Mouse (Mus musculus) heart, embryonic 15.5 days (tissue): ENCODE data around the gene Ythdc1. TPM values are rescaled to one million over a fixed set of nuclear protein-coding genes. Genes with fewer than 3 reads are reported as not detected.
"Not testable (repeated sequence)": the region's sequence is repeated elsewhere in the genome, so short reads cannot be mapped to it uniquely, and the experiment has no call there.

Experiments
- ATAC-seq: fragments of 200-750 bp; cut with Nextera tagmentation; replicated peaks from 2 replicates; pipeline ENCODE4 v1.8.0; 2017; ENCODE audit warnings: low read depth, moderate TSS enrichment; ENCODE audit not compliant: insufficient number of reproducible peaks, insufficient read depth, low FRiP score
- H3K27ac ChIP-seq: fragments of 300-500 bp; sonication (generic); 2 replicates; pipeline ENCODE4 v1.5.1; 2015; ENCODE audit warnings: mild to moderate bottlenecking, inconsistent platforms
- H3K27me3 ChIP-seq: fragments of 300-500 bp; sonication (generic); 2 replicates; pipeline ENCODE4 v1.6.1; 2015; ENCODE audit warnings: inconsistent platforms
- H3K36me3 ChIP-seq: fragments of 300-500 bp; sonication (generic); 2 replicates; pipeline ENCODE4 v1.6.1; 2015; ENCODE audit warnings: mild to moderate bottlenecking, inconsistent platforms
- H3K4me1 ChIP-seq: fragments of 300-500 bp; sonication (generic); replicated peaks from 2 replicates; pipeline ENCODE4 v1.6.1; 2015; ENCODE audit warnings: inconsistent platforms
- H3K4me2 ChIP-seq: fragments of 300-500 bp; sonication (generic); 2 replicates; pipeline ENCODE4 v1.6.1; 2015; ENCODE audit warnings: inconsistent platforms, mild to moderate bottlenecking, moderate library complexity
- H3K4me3 ChIP-seq: fragments of 300-500 bp; sonication (generic); 2 replicates; pipeline ENCODE4 v1.5.1; 2015; ENCODE audit warnings: mild to moderate bottlenecking, inconsistent platforms
- H3K9ac ChIP-seq: fragments of 300-500 bp; sonication (generic); 2 replicates; pipeline ENCODE4 v1.6.1; 2015; ENCODE audit warnings: mild to moderate bottlenecking, inconsistent platforms
- H3K9me3 ChIP-seq: fragments of 300-500 bp; sonication (generic); replicated peaks from 2 replicates; pipeline ENCODE4 v1.6.1; 2016; ENCODE audit warnings: inconsistent platforms
- WGBS: fragments of 180-500 bp; shearing (Covaris S2); methylation state at CpG from one replicate; pipeline ENCODE4 v1.1.7; 2015; ENCODE audit warnings: mixed read lengths; 5-methylcytosine and 5-hydroxymethylcytosine counted together
- polyA plus RNA-seq: library from polyadenylated mRNA; unstranded; fragments of >200 nt; fragmentation: Nextera tagmentation; extraction: Ambion mirVana; gene quantifications from 2 replicates; pipeline ENCODE4 v1.2.1, GENCODE M21; 2015

The Ythdc1 gene
- polyA plus RNA-seq, 1 experiment from 2014 or later, result 23.2 TPM

- H3K27ac ChIP-seq, result no peak overlapping the region
- H3K4me1 ChIP-seq, result no peaks in the 10 kb centered on the region; the same call in 1 of the 2 replicates
- H3K36me3 ChIP-seq, result peaks cover 26% of the 10 kb centered on the region
- no peak overlapping the region for H3K4me3 ChIP-seq
- no peaks in the 10 kb centered on the region for H3K9me3 ChIP-seq
- no peak for ATAC-seq
- no peak overlapping the region for H3K9ac ChIP-seq
- no peak overlapping the region for H3K4me2 ChIP-seq
- 76% methylated on average over 3 of the region's 3 CpGs for WGBS
- no peaks in the 10 kb centered on the region for H3K27me3 ChIP-seq
These were observed 12.8 kb downstream of the Ythdc1 start for GRCm38 (mm10) chr5:86816795-86817194.

DNA sequence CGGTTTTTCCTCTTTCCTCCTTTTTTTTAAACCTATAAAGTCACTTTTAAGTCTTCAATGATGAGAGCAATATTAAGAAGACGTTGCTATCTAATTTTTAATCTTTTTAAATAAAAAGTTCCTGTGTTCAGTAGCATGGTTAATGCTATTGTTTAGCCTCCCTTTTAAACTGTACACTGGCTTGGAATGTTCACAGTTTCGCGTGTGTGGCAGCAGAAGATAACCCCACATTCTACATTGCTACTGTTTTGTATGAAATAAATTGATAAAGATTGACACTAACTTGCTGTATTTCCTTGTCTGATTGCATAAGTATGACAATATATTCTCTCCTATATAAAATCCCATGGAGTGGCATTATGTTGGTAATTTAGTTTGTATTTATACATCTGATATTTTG lies 32.4 kb downstream of the Ythdc1 start:
- not testable (repeated sequence) for H3K4me1 ChIP-seq, H3K27me3 ChIP-seq, H3K9me3 ChIP-seq, H3K27ac ChIP-seq, H3K4me3 ChIP-seq, H3K9ac ChIP-seq, H3K4me2 ChIP-seq, ATAC-seq
- H3K36me3 ChIP-seq, result peaks cover 28% of the 10 kb centered on the region
- WGBS, result 90% methylated on average over 4 of the region's 4 CpGs

- Histone ChIP-seq H3K4me2 (no peak overlapping the region), H3K27ac (no peak overlapping the region), H3K36me3 (peaks cover 22% of the 10 kb centered on the region), H3K9ac (no peak overlapping the region), H3K4me3 (no peak overlapping the region), H3K27me3 (no peaks in the 10 kb centered on the region), H3K9me3 (no peaks in the 10 kb centered on the region), H3K4me1 (no peaks in the 10 kb centered on the region)
- WGBS, result 73% methylated on average over 1 of the region's 1 CpGs
- no peak for ATAC-seq
These were observed 34.1 kb downstream of the Ythdc1 start for GRCm38 (mm10) chr5:86838110-86838509.

- peaks cover 19% of the 10 kb centered on the region for H3K36me3 ChIP-seq
- ATAC-seq, result no peak
- H3K9ac ChIP-seq, result no peak overlapping the region
- H3K27ac ChIP-seq, result no peak overlapping the region
- no peak overlapping the region for H3K4me3 ChIP-seq
- no peaks in the 10 kb centered on the region for H3K4me1 ChIP-seq
- H3K27me3 ChIP-seq, result no peaks in the 10 kb centered on the region
- H3K9me3 ChIP-seq, result no peaks in the 10 kb centered on the region
- no peak overlapping the region for H3K4me2 ChIP-seq
- WGBS, result 66% methylated on average over 1 of the region's 1 CpGs
These were observed 35.5 kb downstream of the Ythdc1 start for GRCm38 (mm10) chr5:86839472-86839871.

DNA sequence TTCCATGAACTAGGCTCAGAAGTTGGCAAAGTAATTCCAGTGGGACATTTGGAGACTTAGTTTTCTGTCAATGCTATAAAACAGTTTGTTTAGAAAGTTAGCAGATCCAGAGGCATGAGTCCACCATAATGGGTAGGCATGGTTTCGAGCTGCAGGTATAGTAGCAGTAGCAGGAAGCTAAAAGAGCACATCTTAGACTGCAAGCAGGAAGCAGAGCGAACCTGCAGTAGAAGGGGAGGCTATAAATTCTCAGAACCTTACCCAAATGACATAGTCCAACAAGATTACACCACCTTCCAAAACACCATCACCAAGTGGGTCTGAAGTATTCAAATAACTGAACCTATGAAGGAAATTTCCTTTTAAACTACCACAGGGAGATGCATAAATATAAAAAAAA lies 36.2 kb downstream of the Ythdc1 start:
- ATAC-seq, result no peak

DNA sequence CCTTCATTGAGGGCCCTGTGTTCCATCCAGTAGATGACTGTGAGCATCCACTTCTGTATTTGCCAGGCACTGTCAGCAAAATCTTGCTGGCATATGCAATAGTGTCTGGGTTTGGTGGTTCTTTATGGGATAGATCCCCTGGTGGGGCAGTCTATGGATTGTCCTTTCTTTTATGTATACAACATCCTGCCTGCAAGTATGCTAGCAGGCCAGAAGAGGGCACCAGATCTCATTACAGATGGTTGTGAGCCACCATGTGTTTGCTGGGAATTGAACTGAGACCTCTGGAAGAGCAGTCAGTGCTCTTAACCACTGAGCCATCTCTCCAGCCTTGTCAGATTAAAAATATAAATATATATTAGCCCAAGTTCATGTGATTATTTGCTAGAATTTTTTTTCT lies 37.2 kb downstream of the Ythdc1 start:
- not testable (repeated sequence) for H3K9me3 ChIP-seq, H3K4me3 ChIP-seq, H3K4me1 ChIP-seq, H3K36me3 ChIP-seq, H3K4me2 ChIP-seq, H3K27ac ChIP-seq, ATAC-seq, H3K9ac ChIP-seq, H3K27me3 ChIP-seq

More for the DNA sequence above, 36.2 kb downstream of the Ythdc1 start:
- H3K4me3 ChIP-seq, result no peak overlapping the region
- 94% methylated on average over 2 of the region's 2 CpGs for WGBS
- no peak overlapping the region for H3K9ac ChIP-seq
- H3K27ac ChIP-seq, result no peak overlapping the region
- peaks cover 16% of the 10 kb centered on the region for H3K36me3 ChIP-seq
- no peaks in the 10 kb centered on the region for H3K4me1 ChIP-seq
- H3K9me3 ChIP-seq, result no peaks in the 10 kb centered on the region
- no peak overlapping the region for H3K4me2 ChIP-seq
- no peaks in the 10 kb centered on the region for H3K27me3 ChIP-seq

DNA sequence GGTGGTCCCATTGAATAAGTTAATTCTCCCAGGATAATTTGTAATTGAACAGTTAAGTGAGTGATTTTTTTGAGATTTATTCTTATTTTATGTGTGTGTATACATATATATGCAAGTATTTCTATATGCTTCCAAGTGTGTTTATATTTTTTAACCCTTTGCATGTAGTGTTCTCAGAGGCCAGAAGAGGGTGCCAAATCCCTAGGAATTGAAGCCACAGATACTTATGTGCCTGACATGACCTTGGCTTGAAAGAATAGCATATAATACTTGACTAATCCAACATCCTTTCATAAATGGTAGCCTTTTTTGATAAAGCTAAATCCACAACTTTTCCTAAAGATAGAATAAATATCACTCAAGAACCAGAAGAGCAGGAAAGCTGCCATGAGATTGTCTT lies 46.1 kb downstream of the Ythdc1 start:
- no peak for ATAC-seq
- no peaks in the 10 kb centered on the region for H3K36me3 ChIP-seq
- no peaks in the 10 kb centered on the region for H3K27me3 ChIP-seq
- H3K4me2 ChIP-seq, result no peak overlapping the region
- H3K9me3 ChIP-seq, result no peaks in the 10 kb centered on the region
- H3K27ac ChIP-seq, result no peak overlapping the region
- no peak overlapping the region for H3K9ac ChIP-seq
- H3K4me3 ChIP-seq, result no peak overlapping the region
- peaks cover 2% of the 10 kb centered on the region; the same call in 1 of the 2 replicates for H3K4me1 ChIP-seq

DNA sequence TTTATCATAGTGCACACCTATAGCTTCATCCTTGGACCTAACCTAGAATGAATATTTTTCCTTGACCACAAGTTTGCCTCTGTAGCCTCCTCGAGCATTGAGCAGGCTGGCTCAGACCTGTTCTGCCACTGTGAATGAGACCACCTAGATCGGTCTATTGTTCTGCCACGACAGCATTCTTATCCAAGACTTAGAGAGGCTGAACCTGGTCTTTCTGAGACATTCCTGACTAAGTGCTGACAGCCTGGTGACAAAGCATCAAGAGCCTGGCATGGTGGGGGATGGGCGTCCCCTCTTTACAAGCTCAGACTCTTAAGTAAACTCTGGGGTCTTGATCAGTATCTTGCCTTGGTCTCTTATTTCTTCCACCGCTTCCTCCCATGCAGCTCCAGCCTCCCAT lies 47.6 kb downstream of the Ythdc1 start:
- Histone ChIP-seq H3K9me3 (no peaks in the 10 kb centered on the region), H3K36me3 (no peaks in the 10 kb centered on the region), H3K4me2 (no peak overlapping the region), H3K4me1 (peaks cover 2% of the 10 kb centered on the region), H3K4me3 (no peak overlapping the region), H3K27me3 (no peaks in the 10 kb centered on the region), H3K9ac (no peak overlapping the region), H3K27ac (no peak overlapping the region)
- 27% methylated on average over 5 of the region's 5 CpGs for WGBS
- no peak for ATAC-seq

DNA sequence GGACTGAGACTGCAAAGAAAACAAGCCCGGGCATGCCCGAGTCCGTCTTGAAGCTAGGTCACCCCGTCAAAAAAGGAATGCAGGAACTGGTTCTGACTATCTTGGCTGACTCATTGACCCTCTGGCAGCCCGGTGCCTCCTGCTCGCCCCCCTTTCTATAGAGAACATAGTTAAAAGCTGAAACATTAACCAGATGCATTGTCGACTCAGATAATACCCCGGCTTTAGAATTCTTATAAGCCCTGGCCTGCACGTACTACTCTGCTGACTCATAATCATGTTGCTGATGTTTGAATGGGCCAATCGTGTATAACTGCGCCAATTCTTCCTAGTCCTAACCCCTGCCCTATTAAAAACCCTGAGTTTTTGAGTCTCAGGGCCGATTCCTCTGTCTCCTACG lies 52.5 kb downstream of the Ythdc1 start:
- not testable (repeated sequence) for H3K9me3 ChIP-seq, H3K4me3 ChIP-seq, H3K36me3 ChIP-seq, H3K4me1 ChIP-seq, H3K27me3 ChIP-seq, H3K9ac ChIP-seq
- Histone ChIP-seq H3K27ac (peak overlapping the region; percentile 81), H3K4me2 (0 out of 2 replicates have a peak overlapping the region, but pooled peaks have one; percentile 33)
- 23% methylated on average over 13 of the region's 13 CpGs for WGBS
- ATAC-seq, result peak; percentile 67; the same call in 1 of the 2 replicates

- no peak for ATAC-seq
These were observed 53.7 kb downstream of the Ythdc1 start for GRCm38 (mm10) chr5:86857682-86858081.

GRCm38 (mm10) chr5:86858336-86858735 lies 54.3 kb downstream of the Ythdc1 start:
- Histone ChIP-seq H3K4me2 (no peak overlapping the region), H3K9me3 (no peaks in the 10 kb centered on the region), H3K9ac (no peak overlapping the region), H3K27ac (no peak overlapping the region), H3K36me3 (no peaks in the 10 kb centered on the region), H3K4me3 (no peak overlapping the region), H3K4me1 (no peaks in the 10 kb centered on the region; the same call in 1 of the 2 replicates), H3K27me3 (no peaks in the 10 kb centered on the region)
- ATAC-seq, result no peak
- 56% methylated on average over 3 of the region's 3 CpGs for WGBS

More at GRCm38 (mm10) chr5:86857682-86858081, 53.7 kb downstream of the Ythdc1 start:
- H3K36me3 ChIP-seq, result no peaks in the 10 kb centered on the region
- H3K27me3 ChIP-seq, result no peaks in the 10 kb centered on the region
- no peak overlapping the region for H3K27ac ChIP-seq
- no peak overlapping the region for H3K9ac ChIP-seq
- WGBS, result 38% methylated on average over 1 of the region's 1 CpGs
- no peak overlapping the region for H3K4me2 ChIP-seq
- no peaks in the 10 kb centered on the region for H3K9me3 ChIP-seq
- H3K4me1 ChIP-seq, result no peaks in the 10 kb centered on the region; the same call in 1 of the 2 replicates
- no peak overlapping the region for H3K4me3 ChIP-seq

DNA sequence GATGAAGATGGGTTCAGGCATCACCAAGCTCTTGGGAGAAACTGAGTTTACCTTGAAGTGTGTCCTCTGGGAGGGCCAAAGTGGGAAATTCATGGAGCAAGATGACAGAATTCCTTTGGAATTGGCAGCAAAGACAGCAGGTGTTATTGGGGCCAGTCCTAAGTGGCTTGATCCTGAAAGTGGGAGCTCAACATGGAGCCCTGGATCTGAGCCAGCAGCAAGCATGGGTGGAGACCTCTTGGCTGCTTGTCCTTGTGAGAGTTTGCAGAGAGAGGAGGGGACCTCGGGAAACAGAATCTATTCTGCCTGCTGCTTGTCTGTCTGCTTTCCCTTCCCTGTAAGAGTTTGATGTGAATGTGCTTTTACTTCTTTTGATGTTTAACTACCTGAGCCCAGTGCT lies 67.9 kb downstream of the Ythdc1 start:
- no peak for ATAC-seq
- H3K27ac ChIP-seq, result no peak overlapping the region
- peaks cover 6% of the 10 kb centered on the region; the same call in 1 of the 2 replicates for H3K4me1 ChIP-seq
- no peak overlapping the region for H3K9ac ChIP-seq
- H3K4me2 ChIP-seq, result no peak overlapping the region
- H3K36me3 ChIP-seq, result no peaks in the 10 kb centered on the region
- no peaks in the 10 kb centered on the region for H3K9me3 ChIP-seq
- WGBS, result 12% methylated on average over 1 of the region's 1 CpGs
- no peaks in the 10 kb centered on the region for H3K27me3 ChIP-seq
- no peak overlapping the region for H3K4me3 ChIP-seq
